Mouse (Mus musculus): Measurements from ENCODE around the gene Vgll4. TPM values are rescaled to one million over a fixed set of nuclear protein-coding genes. Genes with fewer than 3 reads are reported as not detected.

Vgll4 gene
- polyA plus RNA-seq, 1 experiment from 2014 or later = 10.0 TPM

DNA sequence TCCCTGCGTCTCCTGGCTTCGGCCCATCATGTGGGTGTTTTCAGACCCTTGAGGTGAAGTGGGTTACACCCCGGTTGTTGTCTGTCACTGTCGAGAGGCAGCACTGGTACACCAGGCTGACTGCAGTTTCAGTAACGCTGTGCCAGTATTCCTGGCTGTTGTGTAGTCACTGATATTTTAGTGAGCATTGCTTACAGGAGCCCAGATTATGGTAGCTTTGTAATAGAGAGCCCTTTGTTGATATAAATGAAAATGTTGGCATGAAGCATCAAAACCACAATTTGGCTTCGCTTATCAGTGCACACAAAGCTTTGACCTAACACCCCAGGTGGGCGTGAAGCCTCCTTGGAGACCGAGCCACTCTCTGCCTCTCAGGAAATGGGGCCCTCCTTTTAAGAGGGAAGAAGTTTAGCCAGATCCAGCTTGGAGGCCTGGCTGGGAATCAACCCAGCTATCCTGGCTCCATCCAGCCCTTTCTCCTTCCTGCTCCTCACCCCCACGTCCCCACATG, 149.8 kb downstream of the Vgll4 start:
- Histone ChIP-seq H3K9ac (ENCODE audit: low read depth, low read length) (no peak overlapping the region), H3K36me3 (ENCODE audit: control insufficient read depth, insufficient read depth) (no peaks in the 10 kb centered on the region), H3K9me3 (replicated peaks; ENCODE audit: control insufficient read depth, low read length) (no peaks in the 10 kb centered on the region), H3K4me3 (ENCODE audit: low read depth, low read length) (no peak overlapping the region), H3K4me1 (ENCODE audit: control insufficient read depth, low read depth, low read length) (no peaks in the 10 kb centered on the region; the same call in 1 of the 2 replicates), H3K27ac (ENCODE audit: low read length) (no peak overlapping the region), H3K4me2 (ENCODE audit: low read depth, low read length) (no peak overlapping the region), H3K27me3 (ENCODE audit: control insufficient read depth, insufficient read depth, low read depth, low read length) (no peaks in the 10 kb centered on the region)
- WGBS (ENCODE audit: insufficient replicate concordance) = 38% methylated on average over 9 of the region's 9 CpGs
- ATAC-seq (ENCODE audit: low read depth) = no peak

DNA sequence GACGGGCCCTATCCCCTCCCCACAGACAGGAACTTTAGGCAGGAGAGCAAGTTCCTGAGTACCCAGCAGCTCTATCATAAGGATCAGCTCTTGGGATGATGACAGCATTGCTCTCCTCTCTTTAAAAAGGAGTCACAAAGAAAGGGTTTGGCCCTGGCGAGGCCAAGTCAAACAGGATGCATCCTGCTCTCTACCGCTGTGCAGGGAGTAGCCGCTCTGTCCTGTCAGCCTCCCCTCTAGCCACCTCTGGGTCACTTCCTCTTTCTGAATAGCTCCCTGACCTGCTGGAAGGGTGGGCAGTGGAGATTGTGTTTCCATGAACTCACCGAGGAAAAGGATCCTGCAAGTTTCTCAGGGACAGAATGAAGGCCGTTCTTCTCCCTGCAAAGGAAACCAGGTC, 151.3 kb downstream of the Vgll4 start:
- 0 out of 2 replicates have a peak, but pooled peaks have one; percentile 21 for ATAC-seq (ENCODE audit: low read depth)
- Histone ChIP-seq H3K4me1 (ENCODE audit: control insufficient read depth, low read depth, low read length) (no peaks in the 10 kb centered on the region; the same call in 1 of the 2 replicates), H3K36me3 (ENCODE audit: control insufficient read depth, insufficient read depth) (no peaks in the 10 kb centered on the region), H3K4me3 (ENCODE audit: low read depth, low read length) (no peak overlapping the region), H3K9me3 (replicated peaks; ENCODE audit: control insufficient read depth, low read length) (no peaks in the 10 kb centered on the region), H3K4me2 (ENCODE audit: low read depth, low read length) (no peak overlapping the region), H3K27me3 (ENCODE audit: control insufficient read depth, insufficient read depth, low read depth, low read length) (no peaks in the 10 kb centered on the region), H3K27ac (ENCODE audit: low read length) (no peak overlapping the region), H3K9ac (ENCODE audit: low read depth, low read length) (no peak overlapping the region)
- 25% methylated on average over 6 of the region's 6 CpGs for WGBS (ENCODE audit: insufficient replicate concordance)

DNA sequence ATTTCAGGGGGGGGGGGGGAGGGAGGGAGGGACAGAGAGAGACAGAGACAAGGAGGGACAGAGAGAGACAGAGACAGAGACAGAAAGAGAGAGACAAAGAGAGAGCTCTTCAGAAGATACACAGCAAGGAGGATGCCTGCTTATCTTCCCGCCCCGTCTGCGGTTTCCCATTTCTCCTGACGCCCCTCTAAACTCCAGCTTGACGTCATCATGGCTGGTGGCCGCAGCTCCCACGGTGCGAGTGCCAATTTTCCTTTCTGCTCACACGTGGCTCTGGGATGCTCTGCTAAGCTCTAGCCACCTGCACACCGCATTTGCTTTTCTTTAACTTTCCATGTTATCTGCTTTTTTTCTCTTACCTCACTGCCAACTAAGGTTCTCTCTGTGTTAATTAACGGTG, 151.8 kb downstream of the Vgll4 start:
- no peak overlapping the region for H3K4me2 ChIP-seq (ENCODE audit: low read depth, low read length)
- no peak for ATAC-seq (ENCODE audit: low read depth)
- H3K36me3 ChIP-seq (ENCODE audit: control insufficient read depth, insufficient read depth) = no peaks in the 10 kb centered on the region
- H3K4me3 ChIP-seq (ENCODE audit: low read depth, low read length) = no peak overlapping the region
- H3K9ac ChIP-seq (ENCODE audit: low read depth, low read length) = no peak overlapping the region
- 6% methylated on average over 11 of the region's 11 CpGs for WGBS (ENCODE audit: insufficient replicate concordance)
- no peaks in the 10 kb centered on the region for H3K27me3 ChIP-seq (ENCODE audit: control insufficient read depth, insufficient read depth, low read depth, low read length)
- H3K27ac ChIP-seq (ENCODE audit: low read length) = no peak overlapping the region
- H3K4me1 ChIP-seq (ENCODE audit: control insufficient read depth, low read depth, low read length) = no peaks in the 10 kb centered on the region; the same call in 1 of the 2 replicates
- H3K9me3 ChIP-seq (replicated peaks; ENCODE audit: control insufficient read depth, low read length) = no peaks in the 10 kb centered on the region

DNA sequence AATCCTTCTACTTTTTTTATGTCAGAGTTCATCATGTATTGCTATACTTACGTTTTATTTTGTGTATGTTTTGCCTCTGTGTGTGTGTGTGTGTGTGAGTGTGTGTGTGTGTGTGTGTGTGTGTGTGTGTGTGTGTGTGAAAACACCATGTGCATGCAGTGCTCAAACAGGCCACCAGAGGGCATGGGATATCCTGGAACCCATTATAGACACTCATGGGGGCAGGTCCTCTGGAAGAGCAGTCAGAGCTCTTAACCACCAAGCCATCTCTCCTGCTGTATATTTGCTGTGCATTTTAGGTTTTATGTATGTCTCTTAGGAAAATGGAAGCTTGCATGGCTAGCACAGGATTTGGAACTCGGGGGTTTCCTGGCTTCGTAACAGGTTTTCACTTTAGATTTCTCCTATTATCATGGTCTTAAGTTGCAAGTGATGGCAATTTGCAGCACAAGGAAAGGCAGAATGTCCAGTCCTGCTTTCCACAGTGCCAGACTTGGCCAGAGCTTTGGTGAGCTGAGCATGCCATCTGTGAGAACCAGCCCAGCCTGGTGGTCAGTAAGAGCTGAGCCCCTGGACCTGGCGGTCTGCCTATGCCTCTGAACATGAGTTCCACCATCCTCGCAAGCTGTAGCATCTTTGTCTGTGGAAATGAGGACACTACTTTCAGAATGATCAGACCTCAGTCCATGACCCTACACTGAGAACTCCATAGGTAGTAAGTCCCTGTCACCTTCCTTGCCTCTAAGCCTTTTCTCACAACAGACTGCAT, 154.7 kb downstream of the Vgll4 start:
- ATAC-seq (ENCODE audit: low read depth) = no peak
- no peak overlapping the region for H3K9ac ChIP-seq (ENCODE audit: low read depth, low read length)
- no peak overlapping the region for H3K4me2 ChIP-seq (ENCODE audit: low read depth, low read length)
- no peak overlapping the region for H3K4me3 ChIP-seq (ENCODE audit: low read depth, low read length)
- H3K9me3 ChIP-seq (replicated peaks; ENCODE audit: control insufficient read depth, low read length) = no peaks in the 10 kb centered on the region
- no peaks in the 10 kb centered on the region; the same call in 1 of the 2 replicates for H3K4me1 ChIP-seq (ENCODE audit: control insufficient read depth, low read depth, low read length)
- no peaks in the 10 kb centered on the region for H3K27me3 ChIP-seq (ENCODE audit: control insufficient read depth, insufficient read depth, low read depth, low read length)
- H3K36me3 ChIP-seq (ENCODE audit: control insufficient read depth, insufficient read depth) = no peaks in the 10 kb centered on the region
- 77% methylated on average over 5 of the region's 5 CpGs for WGBS (ENCODE audit: insufficient replicate concordance)
- H3K27ac ChIP-seq (ENCODE audit: low read length) = no peak overlapping the region

DNA sequence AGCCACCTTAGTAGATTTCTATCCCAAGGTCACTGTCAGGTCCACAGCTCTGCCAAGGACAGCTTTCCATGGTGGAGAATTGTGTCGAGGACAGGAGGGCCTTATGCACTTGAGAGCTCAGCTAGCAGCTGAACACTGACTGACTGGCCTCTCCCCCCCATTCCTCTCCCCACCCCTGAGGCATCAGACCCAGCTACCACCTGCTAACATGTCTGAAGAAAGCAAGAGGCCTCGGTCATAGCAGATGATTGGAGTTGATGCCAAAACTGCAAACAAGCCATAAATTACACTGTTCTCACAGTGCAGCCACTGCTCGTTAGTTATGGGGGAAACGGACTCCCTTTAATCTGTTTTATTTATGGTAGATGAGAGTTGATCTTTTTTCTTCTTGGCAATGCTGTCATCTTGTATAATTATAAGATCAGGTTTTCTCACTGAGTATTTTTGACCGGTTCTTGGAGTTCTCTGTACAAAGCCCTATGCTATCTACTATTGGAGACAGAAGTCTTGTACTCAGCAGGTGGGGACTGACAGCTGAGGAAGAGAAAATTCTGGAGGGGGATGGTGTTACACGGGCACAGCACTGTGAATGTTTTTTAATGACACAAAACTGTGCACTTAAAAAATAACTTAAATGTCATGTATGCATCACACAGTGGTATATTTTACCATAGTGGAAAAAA, 155.5 kb downstream of the Vgll4 start:
- H3K27me3 ChIP-seq (ENCODE audit: control insufficient read depth, insufficient read depth, low read depth, low read length) = no peaks in the 10 kb centered on the region
- no peaks in the 10 kb centered on the region for H3K36me3 ChIP-seq (ENCODE audit: control insufficient read depth, insufficient read depth)
- ATAC-seq (ENCODE audit: low read depth) = no peak
- H3K27ac ChIP-seq (ENCODE audit: low read length) = no peak overlapping the region
- no peak overlapping the region for H3K4me2 ChIP-seq (ENCODE audit: low read depth, low read length)
- no peaks in the 10 kb centered on the region for H3K9me3 ChIP-seq (replicated peaks; ENCODE audit: control insufficient read depth, low read length)
- no peak overlapping the region for H3K9ac ChIP-seq (ENCODE audit: low read depth, low read length)
- 65% methylated on average over 6 of the region's 6 CpGs for WGBS (ENCODE audit: insufficient replicate concordance)
- no peaks in the 10 kb centered on the region; the same call in 1 of the 2 replicates for H3K4me1 ChIP-seq (ENCODE audit: control insufficient read depth, low read depth, low read length)
- H3K4me3 ChIP-seq (ENCODE audit: low read depth, low read length) = no peak overlapping the region

DNA sequence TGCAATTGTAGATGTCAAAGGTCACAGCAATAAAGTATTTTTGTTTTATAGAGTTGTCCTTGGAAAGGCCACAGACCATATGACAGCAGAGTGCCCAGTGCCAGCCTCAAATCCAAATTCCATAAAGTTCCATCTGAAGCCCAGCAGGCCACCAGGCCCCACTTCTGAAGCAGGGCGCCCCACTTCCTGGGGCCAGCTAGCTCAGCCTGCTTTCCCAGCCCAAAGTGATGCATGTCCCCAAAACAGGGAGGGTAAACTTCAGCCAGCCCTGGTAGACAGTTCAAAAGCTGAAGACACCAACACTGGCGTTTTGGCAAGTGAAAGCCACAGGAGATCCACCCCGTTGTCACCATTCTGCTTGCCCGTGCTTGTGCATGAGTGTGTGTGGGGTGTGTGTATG, 157.0 kb downstream of the Vgll4 start:
- no peaks in the 10 kb centered on the region for H3K36me3 ChIP-seq (ENCODE audit: control insufficient read depth, insufficient read depth)
- H3K9me3 ChIP-seq (replicated peaks; ENCODE audit: control insufficient read depth, low read length) = no peaks in the 10 kb centered on the region
- no peak overlapping the region for H3K4me2 ChIP-seq (ENCODE audit: low read depth, low read length)
- no peaks in the 10 kb centered on the region for H3K27me3 ChIP-seq (ENCODE audit: control insufficient read depth, insufficient read depth, low read depth, low read length)
- ATAC-seq (ENCODE audit: low read depth) = no peak
- no peaks in the 10 kb centered on the region for H3K4me1 ChIP-seq (ENCODE audit: control insufficient read depth, low read depth, low read length)
- H3K27ac ChIP-seq (ENCODE audit: low read length) = no peak overlapping the region
- H3K9ac ChIP-seq (ENCODE audit: low read depth, low read length) = no peak overlapping the region
- H3K4me3 ChIP-seq (ENCODE audit: low read depth, low read length) = no peak overlapping the region
- 51% methylated on average over 4 of the region's 4 CpGs for WGBS (ENCODE audit: insufficient replicate concordance)

DNA sequence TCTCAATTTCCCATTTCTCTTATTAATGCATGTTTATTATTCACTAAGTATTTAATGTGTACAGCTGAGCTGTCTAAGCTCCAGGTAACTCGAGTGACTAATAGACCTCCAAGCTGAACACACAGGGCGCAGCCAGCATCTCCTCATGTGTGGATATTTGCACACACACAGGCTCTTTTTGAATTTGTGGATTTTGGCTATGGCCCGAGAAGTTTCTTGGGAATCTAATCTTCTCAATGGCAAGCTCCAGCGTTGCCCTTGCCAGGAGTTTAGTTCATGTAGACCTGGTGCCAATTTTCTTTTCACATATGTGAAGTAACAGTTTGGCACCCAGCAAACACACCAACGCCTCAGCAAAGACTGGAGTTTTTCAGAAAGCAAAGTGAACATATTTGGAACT, 157.5 kb downstream of the Vgll4 start:
- no peaks in the 10 kb centered on the region for H3K4me1 ChIP-seq (ENCODE audit: control insufficient read depth, low read depth, low read length)
- 60% methylated on average over 5 of the region's 5 CpGs for WGBS (ENCODE audit: insufficient replicate concordance)
- no peak overlapping the region for H3K9ac ChIP-seq (ENCODE audit: low read depth, low read length)
- no peak for ATAC-seq (ENCODE audit: low read depth)
- no peaks in the 10 kb centered on the region for H3K36me3 ChIP-seq (ENCODE audit: control insufficient read depth, insufficient read depth)
- H3K9me3 ChIP-seq (replicated peaks; ENCODE audit: control insufficient read depth, low read length) = no peaks in the 10 kb centered on the region
- no peak overlapping the region for H3K4me2 ChIP-seq (ENCODE audit: low read depth, low read length)
- H3K4me3 ChIP-seq (ENCODE audit: low read depth, low read length) = no peak overlapping the region
- no peaks in the 10 kb centered on the region for H3K27me3 ChIP-seq (ENCODE audit: control insufficient read depth, insufficient read depth, low read depth, low read length)
- H3K27ac ChIP-seq (ENCODE audit: low read length) = no peak overlapping the region
